Mouse (Mus musculus) B cell, adult 62 days (primary cell): ENCODE results near the gene Smbd1. TPM values are rescaled to one million over a fixed set of nuclear protein-coding genes. Genes with fewer than 3 reads are reported as not detected.

Source experiments
- total RNA-seq: library from RNA; stranded (reverse); gene quantifications from 4 replicates; pipeline ENCODE4 v1.2.4, GENCODE M21; 2023

Smbd1 gene
- total RNA-seq, result not detected in 4 replicates

DNA sequence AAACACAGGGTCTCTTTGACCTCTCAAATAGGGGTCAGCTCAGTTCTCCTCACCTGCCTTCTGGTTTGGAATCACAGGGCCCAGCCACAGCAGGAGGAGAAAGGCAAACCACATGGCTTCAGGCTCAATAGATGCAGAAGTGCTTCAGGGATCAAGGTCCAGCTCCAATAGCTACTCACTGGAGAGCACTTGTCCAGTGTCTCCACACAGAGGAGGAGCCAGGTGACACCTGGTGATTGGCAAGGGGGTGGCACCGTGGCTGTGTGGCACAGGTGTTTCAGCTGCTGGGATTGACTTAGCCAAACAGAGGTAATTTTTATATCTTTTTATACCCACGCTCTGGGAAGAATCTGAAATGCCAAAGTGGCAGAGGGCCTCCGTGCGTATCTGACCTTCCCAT, at the start of gene Smbd1:
Gene Smbd1 (minus strand): TSS at position 157 of the 400 bp plus-strand sequence.

DNA sequence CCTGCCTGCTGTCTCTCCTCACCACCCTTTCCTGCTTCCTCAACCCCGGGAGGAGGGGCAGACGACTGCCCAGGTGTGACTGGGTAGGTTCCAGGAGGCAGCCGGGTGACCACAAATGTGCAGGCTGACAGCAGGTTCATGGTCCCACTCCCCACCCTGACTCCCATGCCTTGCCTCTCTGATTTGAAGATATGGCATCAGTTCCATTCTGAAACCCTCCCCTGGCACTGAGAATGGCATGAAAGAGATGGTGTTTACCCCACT, 12.9 kb downstream of the Smbd1 start, which contains the start of gene Muc20:
Gene Muc20 (minus strand): TSS at position 10 of the 264 bp plus-strand sequence.

Other genes starting within 250 kb of the Smbd1 start
- 82.3 to 108 TPM (median 101 TPM) in 4 replicates for gene Tfrc, start 201.6 kb downstream of the Smbd1 start, total RNA-seq
- 97.2 to 128 TPM (median 115 TPM) in 4 replicates for gene Tnk2, start 166.6 kb downstream of the Smbd1 start, total RNA-seq
- gene Muc4, start 74.6 kb downstream of the Smbd1 start, total RNA-seq, result not detected in 4 replicates
- 0.25 TPM in 1 of 4 replicates, not detected in the others for gene Muc20, start 13.0 kb downstream of the Smbd1 start, total RNA-seq
- gene Fyttd1, start 67.0 kb upstream of the Smbd1 start, total RNA-seq, result 71.3 to 81.9 TPM (median 75.7 TPM) in 4 replicates
- gene Rubcn, start 67.3 kb upstream of the Smbd1 start, total RNA-seq, result 142 to 181 TPM (median 160 TPM) in 4 replicates
- gene Lrch3, start 103.6 kb upstream of the Smbd1 start, total RNA-seq, result 70.1 to 72.6 TPM (median 70.6 TPM) in 4 replicates
- 0.30 to 0.72 TPM in 2 of 4 replicates, not detected in the others for gene Iqcg, start 245.7 kb upstream of the Smbd1 start, total RNA-seq
- 1,050 to 1,129 TPM (median 1,120 TPM) in 4 replicates for gene Rpl35a, start 246.0 kb upstream of the Smbd1 start, total RNA-seq